Mouse (Mus musculus) thymus, adult 2 months (tissue): ENCODE results near the gene Rd3.

ENCODE experiments used
- CTCF ChIP-seq: fragments of 200-500 bp; IDR thresholded peaks from 2 replicates; pipeline ENCODE4 v1.5.1; 2012; ENCODE audit warnings: mild to moderate bottlenecking, control low read depth, low read length, moderate library complexity, borderline replicate concordance; ENCODE audit not compliant: control insufficient read depth, poor library complexity, insufficient read depth; ENCODE audit errors: extremely low read depth
- POLR2A ChIP-seq: fragments of 200-500 bp; IDR thresholded peaks from 2 replicates; pipeline ENCODE4 v1.6.1; 2012; ENCODE audit warnings: mild to moderate bottlenecking, low read length, control low read depth, moderate library complexity; ENCODE audit not compliant: control insufficient read depth, poor library complexity, insufficient read depth; ENCODE audit errors: extremely low read depth

GRCm38 (mm10) chr1:191928345-191928744 is 48.8 kb upstream of the Rd3 start:
- TF ChIP-seq CTCF (no peak), POLR2A (no peak)
